Mouse (Mus musculus): ENCODE measurements around the gene Spert.

Spert gene

DNA sequence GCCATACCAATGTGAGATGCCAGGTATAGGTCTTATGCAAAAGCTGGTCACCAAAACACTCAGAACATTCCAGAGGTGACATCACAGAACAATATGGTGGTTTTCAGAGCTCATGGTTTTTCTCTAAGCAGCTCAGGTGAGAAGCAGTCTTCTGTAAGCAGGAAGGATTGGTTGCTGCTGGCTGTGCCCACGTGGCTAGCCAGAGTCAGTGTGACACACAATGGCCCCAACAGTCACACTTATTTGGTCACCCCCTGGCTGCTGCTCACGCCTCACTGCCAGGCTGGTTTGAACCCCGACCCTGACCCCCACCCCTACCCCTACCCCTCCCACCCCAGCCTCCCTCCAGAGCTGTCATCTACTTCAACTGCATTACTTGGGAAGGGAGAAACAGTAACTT lies at the start of gene Spert:
Gene Spert, minus strand, starts transcription at position 139 of the 400 bp plus-strand sequence.
- no peak for DNase-seq (ENCODE audit: low read depth, low spot score)

DNA sequence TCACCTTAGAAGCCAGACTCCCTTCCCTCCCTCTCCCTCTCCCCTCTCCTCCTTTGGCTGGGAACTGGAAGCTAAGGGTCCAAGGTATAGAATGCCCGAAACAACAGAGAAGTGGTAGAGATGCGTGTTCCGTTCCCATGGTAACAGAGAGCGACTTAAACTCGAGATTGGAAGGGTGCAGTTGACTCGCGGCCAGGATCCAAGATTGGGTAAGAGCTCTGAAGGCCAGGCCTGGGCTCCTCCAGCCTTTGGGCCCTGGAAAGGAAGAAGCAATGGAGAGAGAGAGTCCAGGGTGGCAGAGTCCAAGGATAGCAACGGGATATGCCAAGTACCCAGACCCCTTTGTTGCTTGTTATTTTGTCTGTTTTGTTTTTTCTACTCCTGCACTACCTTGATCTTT lies 49.2 kb upstream of the Spert start, which contains the start of gene Erich6b:
Gene Erich6b, plus strand, starts transcription at position 180 of the 400 bp plus-strand sequence.
- no peak for DNase-seq (ENCODE audit: low read depth, low spot score)

GRCm38 (mm10) chr14:75641369-75641768 lies 48.5 kb upstream of the Spert start:
- DNase-seq (ENCODE audit: low read depth, low spot score) = no peak

DNA sequence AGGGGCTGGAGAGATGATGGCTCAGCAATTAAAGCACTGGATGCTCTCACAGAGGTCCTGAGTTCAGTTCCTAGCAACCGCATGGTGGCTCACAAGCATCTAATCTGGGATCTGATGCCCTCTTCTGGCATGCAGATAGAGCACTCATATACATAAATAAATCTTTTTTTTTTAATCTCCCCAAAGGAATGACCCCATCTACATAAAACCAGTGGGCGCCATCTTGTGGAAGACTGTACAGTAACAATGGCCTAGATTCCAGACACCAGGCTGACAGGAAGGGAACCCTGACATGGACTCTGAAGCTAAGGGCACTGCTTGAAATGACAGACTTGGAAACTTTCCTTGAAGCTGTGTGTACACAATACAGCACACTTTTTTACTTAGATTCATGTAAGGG lies 47.9 kb upstream of the Spert start:
- no peak for DNase-seq (ENCODE audit: low read depth, low spot score)

- DNase-seq (ENCODE audit: low read depth, low spot score) = no peak
Observed at GRCm38 (mm10) chr14:75637641-75638040, 44.7 kb upstream of the Spert start.

- DNase-seq (ENCODE audit: low read depth, low spot score) = no peak
Observed at GRCm38 (mm10) chr14:75636107-75636506, 43.2 kb upstream of the Spert start.

DNA sequence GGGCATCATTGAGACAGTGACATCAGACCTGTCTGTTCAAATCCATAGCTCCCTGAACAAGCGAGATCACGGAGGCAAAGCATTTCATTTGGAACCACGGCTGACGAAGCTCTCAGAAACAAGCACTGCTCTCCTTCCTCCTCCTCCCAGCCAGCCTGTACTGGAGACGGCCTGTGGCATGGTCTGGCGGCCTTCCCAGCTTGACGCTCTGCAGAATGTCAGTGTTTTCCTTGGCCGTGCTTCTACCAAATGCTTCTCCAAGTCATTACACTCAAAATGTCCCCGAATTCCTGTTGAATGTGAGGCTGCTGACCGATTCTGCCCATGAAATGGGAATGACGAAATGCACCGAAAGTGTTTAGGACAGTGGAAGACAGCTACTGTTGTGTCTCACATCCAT lies 42.4 kb upstream of the Spert start:
- DNase-seq (ENCODE audit: low read depth, low spot score) = no peak

- DNase-seq (ENCODE audit: low read depth, low spot score) = no peak
Observed at GRCm38 (mm10) chr14:75628870-75629269, 36.0 kb upstream of the Spert start.

- no peak for DNase-seq (ENCODE audit: low read depth, low spot score)
Observed at GRCm38 (mm10) chr14:75622984-75623383, 30.1 kb upstream of the Spert start.

DNA sequence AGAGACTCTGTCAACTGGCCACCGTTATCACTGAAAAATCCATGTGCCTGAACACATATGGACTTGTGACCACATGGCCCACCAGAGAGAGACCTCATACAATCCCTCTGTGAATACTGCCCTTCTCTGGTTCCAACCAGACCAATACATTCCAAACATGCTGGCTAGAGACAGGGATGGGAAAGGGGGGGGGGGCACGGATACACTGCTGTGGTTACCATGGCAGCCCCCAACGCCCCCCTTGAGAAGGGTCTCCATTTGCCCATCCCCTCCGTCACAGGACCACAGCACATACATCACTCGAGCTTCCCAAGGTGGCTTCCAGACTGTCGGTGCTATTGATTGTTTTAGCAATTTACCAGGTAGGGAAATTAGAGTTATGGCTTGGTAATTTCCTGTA lies 23.5 kb upstream of the Spert start:
- no peak for DNase-seq (ENCODE audit: low read depth, low spot score)

DNA sequence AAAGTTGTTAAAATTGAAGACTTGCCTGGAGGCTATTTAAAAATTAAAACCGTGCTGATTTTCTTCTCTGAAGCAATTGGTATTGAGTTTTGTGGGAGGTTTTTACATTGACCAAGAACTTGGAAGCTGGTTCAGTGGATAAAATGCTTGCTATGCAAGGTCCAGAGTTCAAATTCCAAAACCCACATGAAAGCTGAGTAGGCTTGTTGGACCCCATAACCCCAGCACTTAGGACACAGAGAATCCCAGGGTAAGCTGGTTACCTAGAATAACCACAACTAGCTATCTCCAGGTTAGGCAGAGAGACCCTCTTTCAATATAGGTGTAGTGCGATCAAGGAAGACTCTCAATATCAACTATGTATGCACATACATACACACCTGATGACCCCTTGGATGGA lies 16.3 kb upstream of the Spert start:
- DNase-seq (ENCODE audit: low read depth, low spot score) = no peak

DNA sequence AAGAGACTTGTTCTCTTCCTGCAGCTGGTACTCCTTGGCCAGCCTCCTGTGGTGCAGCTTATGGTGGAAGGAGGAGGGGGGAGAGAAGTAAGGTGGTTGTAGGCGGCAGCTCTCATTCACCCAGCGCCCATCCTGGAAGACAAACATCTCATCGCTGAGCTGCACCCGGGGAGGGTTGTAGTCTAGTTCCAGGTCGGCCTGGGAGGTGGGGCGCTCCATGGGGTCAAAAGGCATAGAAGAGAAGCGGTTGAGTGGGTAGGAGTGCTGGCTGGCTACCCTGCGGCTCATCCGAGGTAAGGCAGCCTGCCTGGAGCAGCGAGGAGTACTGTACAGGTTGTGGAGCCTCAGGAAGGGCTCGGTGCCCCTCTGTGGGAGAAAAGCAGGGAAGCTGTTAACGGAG lies 9.0 kb downstream of the Spert start:
- DNase-seq (ENCODE audit: low read depth, low spot score) = no peak

DNA sequence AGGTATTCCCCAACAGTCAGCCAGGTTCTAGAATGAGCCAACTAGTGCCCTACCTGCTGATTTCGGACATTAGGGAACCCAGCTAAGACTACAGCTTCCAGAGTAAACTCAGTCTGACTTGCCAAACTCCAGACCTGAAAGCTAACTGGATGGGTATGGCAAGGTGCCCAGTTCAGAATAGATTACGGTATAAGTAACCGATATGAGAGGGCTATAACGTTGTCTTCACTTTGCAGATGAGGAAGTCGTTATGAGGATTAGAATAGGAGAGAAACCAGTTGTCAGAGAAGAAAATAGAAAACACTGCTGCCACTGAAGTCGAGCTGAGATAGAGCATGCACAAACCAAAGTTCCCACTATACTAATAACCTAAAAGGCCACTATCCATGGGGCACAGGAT lies 13.9 kb downstream of the Spert start:
- DNase-seq (ENCODE audit: low read depth, low spot score) = no peak

DNA sequence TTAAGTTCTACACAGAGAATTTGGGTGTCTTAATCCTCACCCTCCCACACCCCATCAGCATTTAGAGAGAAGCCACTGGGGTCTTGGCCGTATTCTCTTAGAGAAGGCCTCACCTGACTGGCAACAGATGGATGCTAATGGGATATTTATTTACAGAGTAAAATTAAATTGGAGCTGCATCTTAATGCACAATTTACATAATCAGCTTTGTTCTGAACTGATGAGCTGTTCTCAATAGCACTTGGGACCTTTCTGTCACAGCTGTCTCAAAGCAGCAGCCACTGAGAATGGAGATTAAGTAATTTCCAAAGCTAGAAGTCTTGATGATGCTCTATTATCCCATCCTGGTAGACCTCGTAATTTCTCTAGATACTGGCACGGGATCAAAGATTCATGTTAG lies 26.6 kb downstream of the Spert start:
- DNase-seq (ENCODE audit: low read depth, low spot score) = no peak

GRCm38 (mm10) chr14:75565534-75566140 lies 27.3 kb downstream of the Spert start:
- peak; percentile 26 for DNase-seq (ENCODE audit: low read depth, low spot score)

GRCm38 (mm10) chr14:75561577-75562331 lies 31.2 kb downstream of the Spert start:
- DNase-seq (ENCODE audit: low read depth, low spot score) = no peak

DNA sequence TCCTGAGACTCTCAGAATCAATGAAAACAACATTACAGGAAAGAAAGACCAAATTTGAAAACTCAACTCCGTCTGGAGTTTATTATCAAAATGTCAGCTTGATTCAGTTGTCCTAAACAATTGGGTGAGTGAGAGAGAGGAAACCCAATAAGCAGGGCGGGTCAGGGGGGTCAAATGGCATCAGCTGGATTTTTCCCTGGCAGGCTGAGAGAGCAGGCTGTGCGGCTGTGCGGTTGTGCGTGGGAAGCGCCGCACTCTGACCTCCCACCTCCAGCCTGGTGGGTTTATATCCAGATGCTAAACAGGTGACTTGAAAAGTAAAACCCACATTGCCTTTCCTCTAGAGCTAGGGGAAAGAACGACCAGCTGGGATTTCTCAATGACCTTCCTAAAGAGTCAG lies 51.2 kb downstream of the Spert start:
- DNase-seq (ENCODE audit: low read depth, low spot score) = peak; percentile 76

DNA sequence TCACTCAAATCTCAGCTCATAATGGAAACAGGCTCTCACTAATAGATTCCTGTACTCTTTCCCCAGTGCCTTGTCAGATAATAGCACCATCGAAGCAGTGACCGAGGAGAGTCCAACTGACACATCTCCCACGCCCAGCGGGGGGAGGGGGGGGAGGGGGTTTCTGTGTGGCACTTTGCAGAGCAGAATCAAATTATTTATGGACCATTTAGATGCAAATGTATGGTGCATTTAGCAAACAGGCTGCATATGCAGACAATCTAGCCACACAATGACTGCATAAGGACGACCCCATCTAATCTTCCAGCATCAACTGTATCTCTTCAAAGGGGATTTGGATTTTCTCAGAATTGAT lies 51.9 kb downstream of the Spert start:
- DNase-seq (ENCODE audit: low read depth, low spot score) = peak; percentile 82

DNA sequence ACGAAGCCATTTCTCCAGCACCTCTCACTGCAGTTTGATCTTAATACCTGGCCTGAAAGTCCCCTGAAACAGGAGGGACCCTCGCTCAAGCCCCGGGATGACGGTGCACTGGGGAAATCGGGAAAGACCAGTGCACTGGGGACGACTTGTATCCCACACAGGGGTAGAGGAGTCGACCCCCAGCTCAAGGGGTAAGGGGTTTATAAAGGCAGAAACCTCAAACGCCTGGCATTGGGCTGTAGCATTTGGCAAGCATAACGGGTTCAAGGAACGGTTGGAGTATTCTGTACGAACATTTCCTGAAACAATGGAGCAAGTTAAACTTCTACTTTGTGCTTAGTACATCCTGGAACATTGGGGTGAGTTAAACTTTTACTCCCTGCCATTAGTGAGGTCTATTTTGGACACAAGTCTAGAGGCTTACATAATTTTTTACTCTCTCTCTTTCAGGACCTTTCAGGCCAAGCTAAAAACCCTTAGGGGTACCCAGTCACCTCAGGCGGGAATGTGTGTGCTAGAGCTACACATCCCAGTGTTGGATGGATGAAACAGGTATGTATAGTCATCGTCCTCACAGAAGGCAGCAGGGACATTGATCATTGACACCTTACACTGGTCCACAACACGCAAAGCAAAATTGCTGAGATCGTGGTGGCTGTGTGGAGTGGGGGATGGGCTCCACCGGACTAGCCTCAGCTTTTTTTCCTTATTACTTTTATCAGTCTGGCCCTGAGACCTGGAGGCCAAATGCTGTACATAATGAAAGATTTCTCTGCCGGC lies 52.5 kb downstream of the Spert start:
- DNase-seq (ENCODE audit: low read depth, low spot score) = no peak

- DNase-seq (ENCODE audit: low read depth, low spot score) = no peak
Observed at GRCm38 (mm10) chr14:75539205-75539604, 53.7 kb downstream of the Spert start.

Data from mesoderm, embryonic 11.5 days (tissue).